Mouse (Mus musculus) heart, postnatal 0 days (tissue): ENCODE results near the gene Cadm2.

Source experiments
- CTCF ChIP-seq: IDR thresholded peaks from 2 replicates; pipeline ENCODE4 v1.5.1; 2016; ENCODE audit warnings: antibody characterized with exemption, control low read depth, low read depth
- EP300 ChIP-seq: IDR thresholded peaks from 2 replicates; pipeline ENCODE4 v1.6.1; 2016; ENCODE audit warnings: antibody characterized with exemption, low read depth

DNA sequence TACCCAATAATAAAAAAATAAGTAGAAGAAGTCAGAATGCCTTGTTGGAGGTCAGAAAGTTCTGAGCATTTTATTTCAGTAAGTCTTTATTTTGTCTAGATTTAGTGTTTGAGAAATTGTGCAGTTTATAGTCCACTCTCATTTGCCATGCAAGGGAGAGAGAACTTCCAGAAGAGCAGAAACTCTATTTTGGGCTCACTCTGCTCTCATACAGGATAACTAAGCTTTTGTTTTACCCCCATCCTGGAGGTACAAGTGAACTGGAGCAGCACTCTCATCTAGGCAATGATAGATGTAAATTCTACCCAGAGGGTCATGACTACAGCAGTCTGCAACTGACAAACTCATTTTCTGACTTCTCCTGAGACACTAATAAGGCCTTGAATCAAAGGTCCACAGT lies 925.9 kb downstream of the Cadm2 start:
- TF ChIP-seq CTCF (no peak), EP300 (no peak)
